Mouse (Mus musculus) E14TG2a.4 (cell line): Measurements from ENCODE around the gene Mthfsd.

Experiments used
- CTCF ChIP-seq: conservative IDR thresholded peaks from 2 replicates; pipeline ENCODE4 v1.5.1; 2014; ENCODE audit warnings: low read length
- NANOG ChIP-seq: IDR thresholded peaks from 2 replicates; pipeline ENCODE4 v1.6.1; 2014; ENCODE audit warnings: borderline replicate concordance, low read length, mixed read lengths

DNA sequence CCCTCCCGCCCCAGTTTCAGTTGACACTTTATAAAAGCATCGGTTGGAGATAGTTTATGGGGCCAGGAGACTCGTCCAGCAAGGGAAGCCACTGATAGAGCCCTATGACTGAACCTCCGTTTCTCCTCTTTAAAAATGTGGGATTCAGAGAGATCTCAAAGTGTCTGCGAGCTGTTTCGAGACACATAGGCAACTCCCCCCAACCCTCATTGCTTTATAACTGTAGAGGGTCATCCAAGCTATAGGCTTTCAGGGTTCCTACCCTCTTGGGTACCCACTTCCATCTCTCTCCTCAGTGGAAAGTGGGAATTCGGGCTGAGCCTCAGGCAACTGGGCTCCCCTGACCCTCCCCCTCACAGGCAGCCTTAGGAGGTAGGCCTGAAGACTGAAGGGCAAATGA, 26.8 kb downstream of the Mthfsd start:
- TF ChIP-seq CTCF (no peak), NANOG (no peak)
